Mouse (Mus musculus) stomach, embryonic 16.5 days (tissue): ENCODE results near the gene Dph5. TPM values are rescaled to one million over a fixed set of nuclear protein-coding genes. Genes with fewer than 3 reads are reported as not detected.

ENCODE experiments used
- ATAC-seq: fragments of 200-750 bp; cut with Nextera tagmentation; 2 replicates; pipeline ENCODE4 v1.8.0; 2017; ENCODE audit warnings: moderate number of reproducible peaks, moderate TSS enrichment; ENCODE audit not compliant: insufficient read depth, low FRiP score
- H3K27ac ChIP-seq: fragments of 300-500 bp; sonication (generic); 2 replicates; pipeline ENCODE4 v1.5.1; 2014; ENCODE audit warnings: low read length
- H3K27me3 ChIP-seq: fragments of 300-500 bp; sonication (generic); 2 replicates; pipeline ENCODE4 v1.6.1; 2014; ENCODE audit warnings: low read length, control low read depth, mixed read lengths; ENCODE audit not compliant: control insufficient read depth, insufficient read depth
- H3K36me3 ChIP-seq: fragments of 300-500 bp; sonication (generic); 2 replicates; pipeline ENCODE4 v1.6.1; 2014; ENCODE audit warnings: low read length; ENCODE audit not compliant: control insufficient read depth, insufficient read depth
- H3K4me1 ChIP-seq: fragments of 300-500 bp; sonication (generic); 2 replicates; pipeline ENCODE4 v1.6.1; 2014; ENCODE audit warnings: low read length, control low read depth, mixed read lengths; ENCODE audit not compliant: control insufficient read depth, insufficient read depth
- H3K4me2 ChIP-seq: fragments of 300-500 bp; sonication (generic); 2 replicates; pipeline ENCODE4 v1.6.1; 2014; ENCODE audit warnings: low read depth, low read length, mixed read lengths
- H3K4me3 ChIP-seq: fragments of 300-500 bp; sonication (generic); replicated peaks from 2 replicates; pipeline ENCODE4 v1.5.1; 2014; ENCODE audit warnings: mild to moderate bottlenecking, low read length
- H3K9ac ChIP-seq: fragments of 300-500 bp; sonication (generic); 2 replicates; pipeline ENCODE4 v1.6.1; 2014; ENCODE audit warnings: low read length
- H3K9me3 ChIP-seq: fragments of 300-500 bp; sonication (generic); replicated peaks from 2 replicates; pipeline ENCODE4 v1.6.1; 2016; ENCODE audit warnings: low read length, control low read depth; ENCODE audit not compliant: control insufficient read depth
- WGBS: fragments of 180-500 bp; shearing (Covaris S2); extraction: QIAGEN DNeasy Blood & Tissue Kit; methylation state at CpG from one replicate; pipeline ENCODE4 v1.1.7; 2014; 5-methylcytosine and 5-hydroxymethylcytosine counted together
- polyA plus RNA-seq: library from polyadenylated mRNA; unstranded; fragments of >200 nt; fragmentation: Nextera tagmentation; extraction: Ambion mirVana; gene quantifications from 2 replicates; pipeline ENCODE4 v1.2.1, GENCODE M21; 2015

The Dph5 gene
- polyA plus RNA-seq, 1 experiment from 2014 or later: 31.9 TPM

DNA sequence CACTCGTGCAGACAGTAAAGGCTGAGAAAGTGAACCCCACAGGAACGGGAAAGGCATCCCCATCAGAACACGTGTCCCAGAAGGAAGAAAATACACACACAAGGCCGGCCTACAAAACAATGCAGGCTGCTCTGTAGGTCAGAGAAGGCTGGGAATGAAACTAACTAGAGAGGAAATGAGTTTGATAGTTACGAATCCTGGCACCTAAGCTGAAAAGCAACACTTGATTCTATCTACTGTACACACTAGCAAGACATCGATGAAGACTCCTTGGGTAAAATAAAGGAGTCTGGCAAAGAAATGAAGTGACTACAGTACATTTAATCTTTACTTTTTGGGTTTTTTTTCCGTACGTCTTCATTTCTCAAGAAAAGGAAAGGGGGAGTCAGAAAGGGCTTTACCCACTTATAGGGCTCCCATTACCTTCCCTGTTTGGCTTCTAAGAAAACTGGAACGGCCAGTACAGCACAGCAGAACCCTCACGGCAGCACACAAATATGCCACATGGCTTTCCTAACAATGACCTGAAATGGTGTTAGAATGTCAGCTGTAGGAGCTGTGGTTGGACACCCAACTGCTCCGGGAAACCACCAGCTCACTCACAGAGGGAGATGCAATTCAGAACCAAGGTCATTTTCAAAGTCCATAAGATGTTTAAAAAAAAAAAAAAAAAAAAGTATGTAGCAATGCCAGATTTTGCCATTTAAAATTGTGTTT, 73.8 kb downstream of the Dph5 start:
- no peak overlapping the region for H3K4me2 ChIP-seq
- H3K36me3 ChIP-seq: peaks cover 5% of the 10 kb centered on the region
- no peaks in the 10 kb centered on the region for H3K9me3 ChIP-seq
- H3K9ac ChIP-seq: no peak overlapping the region
- 84% methylated on average over 11 of the region's 11 CpGs for WGBS
- no peaks in the 10 kb centered on the region for H3K4me1 ChIP-seq
- no peak overlapping the region for H3K4me3 ChIP-seq
- H3K27ac ChIP-seq: no peak overlapping the region
- no peak for ATAC-seq
- no peaks in the 10 kb centered on the region for H3K27me3 ChIP-seq

DNA sequence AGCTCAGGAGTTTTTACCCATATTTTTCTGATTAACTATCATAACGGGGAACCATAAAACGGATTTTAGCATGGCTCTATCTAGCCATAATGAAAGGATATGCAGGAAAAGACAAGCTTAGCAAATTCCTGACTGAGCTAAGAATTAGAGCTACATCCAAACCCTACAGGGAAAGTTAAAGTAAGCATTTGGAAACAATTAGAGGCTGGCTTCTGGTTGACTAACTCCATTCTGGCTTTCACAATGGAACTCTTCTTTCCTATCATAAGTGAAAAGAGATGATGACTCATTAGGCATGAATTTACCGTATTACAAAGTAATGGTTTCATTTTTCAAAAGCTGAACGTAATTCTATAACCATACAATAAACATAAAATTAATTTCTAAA, 74.4 kb downstream of the Dph5 start:
- Histone ChIP-seq H3K27me3 (no peaks in the 10 kb centered on the region), H3K4me1 (no peaks in the 10 kb centered on the region), H3K36me3 (peaks cover 5% of the 10 kb centered on the region), H3K4me2 (no peak overlapping the region), H3K27ac (no peak overlapping the region), H3K9me3 (no peaks in the 10 kb centered on the region), H3K4me3 (no peak overlapping the region), H3K9ac (no peak overlapping the region)
- ATAC-seq: no peak
- WGBS: 78% methylated on average over 4 of the region's 4 CpGs

- Histone ChIP-seq H3K4me2 (no peak overlapping the region), H3K27me3 (no peaks in the 10 kb centered on the region), H3K4me1 (no peaks in the 10 kb centered on the region), H3K9ac (no peak overlapping the region), H3K36me3 (peaks cover 2% of the 10 kb centered on the region), H3K9me3 (no peaks in the 10 kb centered on the region), H3K4me3 (no peak overlapping the region), H3K27ac (no peak overlapping the region)
- ATAC-seq: no peak
- WGBS: 93% methylated on average over 1 of the region's 1 CpGs
Observed at GRCm38 (mm10) chr3:115963597-115963996, 76.0 kb downstream of the Dph5 start.

GRCm38 (mm10) chr3:115964071-115964470, 76.4 kb downstream of the Dph5 start:
- Histone ChIP-seq H3K4me3 (no peak overlapping the region), H3K9me3 (no peaks in the 10 kb centered on the region), H3K9ac (no peak overlapping the region), H3K27ac (no peak overlapping the region), H3K4me2 (no peak overlapping the region), H3K4me1 (no peaks in the 10 kb centered on the region), H3K27me3 (no peaks in the 10 kb centered on the region), H3K36me3 (no peaks in the 10 kb centered on the region; the same call in 1 of the 2 replicates)
- 88% methylated on average over 5 of the region's 5 CpGs for WGBS
- ATAC-seq: no peak

- ATAC-seq: 0 out of 2 replicates have a peak, but pooled peaks have one; percentile 66
- H3K9ac ChIP-seq: no peak overlapping the region
- H3K36me3 ChIP-seq: 0 out of 2 replicates have a peak, but pooled peaks cover 2% of the 10 kb centered on the region
- no peak overlapping the region for H3K4me2 ChIP-seq
- WGBS: 84% methylated on average over 10 of the region's 10 CpGs
- no peaks in the 10 kb centered on the region for H3K27me3 ChIP-seq
- H3K27ac ChIP-seq: no peak overlapping the region
- no peaks in the 10 kb centered on the region for H3K4me1 ChIP-seq
- H3K4me3 ChIP-seq: no peak overlapping the region
- no peaks in the 10 kb centered on the region for H3K9me3 ChIP-seq
Observed at GRCm38 (mm10) chr3:115968745-115969530, 81.3 kb downstream of the Dph5 start.

DNA sequence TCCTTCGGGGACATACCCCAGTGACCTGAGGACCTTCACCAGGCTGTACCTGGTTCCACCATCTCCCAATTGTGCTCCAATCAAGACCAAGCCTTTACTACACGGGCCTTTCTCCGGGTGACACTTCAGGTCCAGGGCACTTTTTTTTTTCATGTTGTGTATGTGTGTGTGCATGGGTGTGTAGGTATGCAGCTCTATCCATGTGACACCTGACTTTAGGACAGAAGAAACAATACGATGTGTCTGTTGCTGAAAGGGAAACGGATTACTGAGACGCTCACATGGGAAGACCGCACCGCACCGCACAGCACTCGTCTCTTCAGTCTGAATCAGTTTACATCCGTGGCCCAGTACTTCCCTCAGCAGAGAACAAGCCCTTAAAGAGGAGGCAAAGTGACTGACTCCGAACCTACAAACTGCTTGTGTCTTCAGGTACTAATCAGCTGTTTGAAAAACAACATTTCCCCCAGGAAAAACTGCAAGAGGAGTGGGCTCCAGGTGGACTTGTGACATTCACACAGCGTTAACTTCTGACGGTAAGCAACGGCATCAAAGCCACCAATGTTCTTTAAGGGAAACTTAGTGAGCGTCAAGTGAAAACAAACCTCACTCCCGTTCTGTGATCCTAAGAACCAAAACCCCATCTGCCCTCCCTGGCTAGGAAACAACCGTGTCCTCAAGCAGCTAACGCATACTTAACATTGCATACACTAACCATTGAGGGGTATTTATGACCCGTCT, 83.6 kb downstream of the Dph5 start:
- H3K4me3 ChIP-seq: no peak overlapping the region
- H3K27me3 ChIP-seq: no peaks in the 10 kb centered on the region
- no peak overlapping the region for H3K9ac ChIP-seq
- ATAC-seq: no peak
- peaks cover 7% of the 10 kb centered on the region; the same call in 1 of the 2 replicates for H3K36me3 ChIP-seq
- H3K4me2 ChIP-seq: no peak overlapping the region
- H3K9me3 ChIP-seq: no peaks in the 10 kb centered on the region
- H3K27ac ChIP-seq: no peak overlapping the region
- H3K4me1 ChIP-seq: no peaks in the 10 kb centered on the region
- 92% methylated on average over 20 of the region's 20 CpGs for WGBS

DNA sequence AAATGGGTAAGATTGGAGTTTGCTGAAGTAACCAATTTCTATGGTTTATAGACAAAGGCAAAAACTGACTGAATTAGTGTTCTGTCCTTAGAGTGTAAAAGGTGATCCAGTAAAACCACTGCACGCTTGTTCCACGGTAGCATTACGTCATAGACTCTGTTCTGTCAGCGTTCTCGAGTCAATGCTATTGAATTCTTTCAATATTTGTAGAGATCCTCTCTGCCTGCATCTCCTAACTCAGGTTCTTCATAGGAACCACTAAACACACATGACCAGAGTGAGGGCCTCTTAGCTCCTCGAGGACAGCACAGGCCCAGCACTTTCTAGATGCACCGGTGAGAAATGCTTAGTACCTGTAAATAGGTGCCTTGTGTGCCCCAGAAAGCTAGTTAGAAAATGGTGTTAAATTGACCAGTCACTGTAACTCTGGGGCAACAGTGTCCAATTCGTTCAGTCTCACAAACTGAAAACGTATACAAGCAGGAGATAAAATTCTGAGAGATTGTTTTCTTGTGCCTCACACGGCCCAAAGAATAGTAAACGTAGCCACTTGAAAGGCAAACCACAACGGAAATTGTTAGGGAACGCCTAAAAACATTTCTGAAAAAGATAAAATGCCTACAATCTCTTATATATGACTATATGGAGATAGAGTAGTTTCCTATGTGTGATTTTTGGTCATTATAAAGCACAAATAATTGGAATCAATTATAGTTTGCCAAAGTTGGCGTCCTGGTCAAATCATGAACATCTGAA, 84.4 kb downstream of the Dph5 start:
- Histone ChIP-seq H3K4me2 (no peak overlapping the region), H3K4me3 (no peak overlapping the region), H3K4me1 (no peaks in the 10 kb centered on the region), H3K27ac (no peak overlapping the region), H3K9me3 (no peaks in the 10 kb centered on the region), H3K36me3 (peaks cover 7% of the 10 kb centered on the region; the same call in 1 of the 2 replicates), H3K27me3 (no peaks in the 10 kb centered on the region), H3K9ac (no peak overlapping the region)
- no peak for ATAC-seq
- WGBS: 93% methylated on average over 14 of the region's 14 CpGs

DNA sequence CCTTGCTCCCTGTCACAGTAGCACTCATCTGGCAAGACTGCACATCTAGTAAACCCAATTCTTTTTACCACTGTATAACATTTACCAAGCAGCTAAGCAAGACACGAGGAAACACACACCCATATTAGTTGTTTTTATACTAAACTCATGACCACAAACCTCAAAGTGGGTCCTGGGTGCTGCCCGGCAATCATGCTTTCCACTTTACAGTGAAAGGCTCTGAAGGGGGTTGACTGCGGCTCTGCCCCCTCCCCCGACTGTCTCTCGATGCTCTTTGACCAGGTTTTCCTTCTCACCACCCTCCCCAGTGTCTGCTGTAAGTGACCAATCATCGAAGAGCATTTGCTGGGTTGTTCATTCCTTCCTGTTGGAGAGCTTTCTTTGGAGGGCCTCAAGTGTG, 86.6 kb downstream of the Dph5 start:
- Histone ChIP-seq H3K4me2 (no peak overlapping the region), H3K4me1 (no peaks in the 10 kb centered on the region), H3K9ac (no peak overlapping the region), H3K36me3 (peaks cover 11% of the 10 kb centered on the region; the same call in 1 of the 2 replicates), H3K27me3 (no peaks in the 10 kb centered on the region), H3K9me3 (no peaks in the 10 kb centered on the region), H3K27ac (no peak overlapping the region), H3K4me3 (no peak overlapping the region)
- no peak for ATAC-seq
- 90% methylated on average over 6 of the region's 6 CpGs for WGBS
